Mouse (Mus musculus) activated CD4-positive, CD25-positive, alpha-beta regulatory T cell, adult 4 months (primary cell): ENCODE measurements around the gene Spag7. TPM values are rescaled to one million over a fixed set of nuclear protein-coding genes. Genes with fewer than 3 reads are reported as not detected.

Source experiments
- ATAC-seq: one replicate; pipeline ENCODE4 v1.8.0; 2017
- polyA plus RNA-seq, 2 experiments: library from polyadenylated mRNA; unstranded; fragments of 100-300 nt; shearing (Covaris generic); gene quantifications; one replicate each; pipeline ENCODE4 v1.2.1; 2017

The Spag7 gene
- polyA plus RNA-seq, 2 experiments from 2014 or later: 126 to 150 TPM

DNA sequence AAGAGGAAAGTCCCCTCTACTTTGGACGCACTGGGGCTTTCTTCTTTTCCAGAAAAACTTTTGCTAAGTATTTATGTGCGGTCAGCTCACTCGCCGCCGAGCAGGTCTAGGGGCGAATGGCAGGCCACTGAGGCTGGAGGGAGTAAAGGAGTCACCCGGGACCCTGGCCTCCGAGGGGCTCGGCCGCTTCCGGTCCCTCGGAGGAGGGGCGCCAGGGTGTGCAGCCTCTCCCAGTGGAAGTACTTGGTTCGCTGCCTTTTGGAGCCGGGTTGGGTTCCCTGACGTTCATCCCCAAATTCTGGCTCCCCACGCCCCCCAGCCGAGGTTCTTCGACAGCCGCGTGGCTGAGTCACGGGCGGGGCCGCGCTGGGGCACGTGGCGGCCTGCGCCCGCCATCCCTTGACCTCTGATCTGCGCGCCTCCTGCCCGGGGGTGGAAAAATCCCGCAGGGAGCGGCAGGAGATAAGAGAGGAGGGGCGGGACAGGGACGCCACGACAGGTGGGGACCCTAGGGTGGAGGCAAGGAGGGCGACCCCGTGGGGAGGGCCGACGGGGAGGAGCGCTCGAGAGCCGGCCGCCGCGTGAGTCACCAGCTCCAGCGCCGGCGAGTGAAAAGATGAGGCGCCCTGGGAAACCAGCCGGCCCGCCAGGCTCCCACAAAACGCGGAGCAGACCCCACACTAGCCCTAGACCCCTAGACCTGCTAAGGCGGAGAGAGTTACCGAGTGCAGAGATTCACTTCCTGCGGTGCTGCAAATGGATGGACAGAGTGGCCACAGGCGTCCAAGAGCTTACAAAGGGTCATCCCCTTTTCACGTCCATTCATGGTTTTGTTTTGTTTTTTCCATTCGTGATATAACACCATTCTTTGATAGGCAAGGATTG, 13.4 kb downstream of the Spag7 start:
- no peak for ATAC-seq

DNA sequence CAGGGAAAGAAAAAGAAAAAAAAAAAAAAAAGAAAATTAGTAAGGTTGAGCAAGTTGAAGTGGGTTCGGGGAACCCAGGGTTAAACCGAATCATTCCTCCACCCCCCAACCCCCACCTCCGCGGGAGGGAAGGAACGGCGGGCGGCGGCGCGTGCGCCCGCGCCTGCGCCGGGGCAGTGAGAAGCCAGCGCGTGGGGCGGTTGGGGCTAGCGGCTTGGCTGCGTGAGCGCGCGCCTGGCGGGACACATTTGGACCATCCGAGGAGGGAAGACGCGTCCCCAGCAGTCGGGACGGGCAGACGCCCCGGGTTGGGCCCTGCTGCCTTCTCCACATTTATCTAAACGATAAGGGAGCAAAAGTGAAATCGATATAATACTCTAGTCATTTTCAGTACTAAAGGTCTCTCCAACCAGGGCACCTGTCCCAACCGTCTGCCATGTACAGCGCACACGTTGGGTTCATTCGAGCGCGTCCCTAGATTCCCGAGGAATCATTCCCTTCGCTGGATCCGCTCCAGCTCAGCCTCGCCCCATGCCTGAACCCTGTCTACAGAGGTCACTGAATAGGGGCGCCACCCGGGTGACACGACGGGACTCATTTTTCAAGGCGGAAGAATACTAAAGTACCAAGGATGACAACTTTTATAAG, 14.2 kb downstream of the Spag7 start:
- no peak for ATAC-seq

GRCm38 (mm10) chr11:70654198-70654922, 14.9 kb downstream of the Spag7 start, which contains the start of gene Pfn1:
TSS of gene Pfn1 (minus strand) at chr11:70654644.
- ATAC-seq: peak; percentile 13

GRCm38 (mm10) chr11:70653345-70654197, 15.6 kb downstream of the Spag7 start:
- peak; percentile 24 for ATAC-seq

GRCm38 (mm10) chr11:70652884-70653344, 16.3 kb downstream of the Spag7 start:
- no peak for ATAC-seq

DNA sequence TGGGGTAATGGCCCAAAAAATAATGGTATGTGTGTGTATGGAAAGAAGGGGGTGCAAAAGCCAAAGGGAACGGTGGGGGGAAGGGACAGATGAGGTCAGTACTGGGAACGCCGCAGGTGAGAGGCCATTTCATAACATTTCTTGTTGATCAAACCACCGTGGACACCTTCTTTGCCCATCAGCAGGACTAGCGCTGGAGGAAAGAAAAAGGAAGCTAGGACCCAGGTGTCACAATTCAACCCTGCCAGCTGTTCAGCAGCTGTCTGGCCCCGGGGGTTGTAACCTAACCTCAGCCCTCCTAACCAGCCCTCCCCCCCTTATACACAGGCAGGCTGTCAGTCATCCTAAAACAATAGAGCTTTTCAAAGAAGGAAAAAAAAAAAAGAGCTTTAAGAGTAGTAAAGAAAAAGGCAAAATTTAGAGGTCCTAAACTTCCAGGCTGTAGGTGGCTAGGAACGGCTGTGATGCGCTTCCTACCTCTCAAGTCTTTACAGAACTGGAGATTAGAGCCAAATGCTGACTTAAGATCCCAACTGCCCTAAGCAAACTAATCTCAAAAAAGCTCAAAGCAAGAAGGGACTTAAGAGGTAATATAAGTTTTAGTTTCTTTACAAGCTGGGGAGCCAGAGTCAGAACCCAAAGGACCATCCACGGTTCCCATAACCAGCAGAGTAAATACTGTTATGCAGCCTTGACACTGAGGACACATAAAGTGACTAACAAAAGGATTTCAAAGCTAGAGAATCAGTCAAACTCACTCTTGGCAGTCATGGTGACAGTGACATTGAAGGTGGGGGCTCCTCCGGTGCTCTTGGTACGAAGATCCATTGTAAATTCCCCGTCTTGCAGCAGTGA, 17.0 kb downstream of the Spag7 start:
- no peak for ATAC-seq

DNA sequence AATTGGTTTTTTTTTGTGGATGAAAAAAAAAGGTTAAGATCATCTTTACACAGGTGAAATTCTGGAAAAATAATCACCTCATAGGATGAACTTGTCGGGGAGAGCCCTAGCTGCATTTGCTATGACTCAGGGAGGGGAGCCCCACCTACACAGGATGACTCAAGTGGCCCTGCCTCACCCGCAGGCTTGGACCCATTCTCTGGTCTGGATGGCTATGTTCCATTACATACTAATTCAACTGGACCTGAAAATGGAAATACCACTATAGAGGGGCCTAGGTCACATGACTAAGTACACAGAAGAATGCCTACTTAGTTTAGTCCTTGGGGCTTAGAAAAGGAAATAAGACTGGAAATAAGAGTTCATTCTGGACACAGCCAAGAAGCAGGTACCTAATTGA, 17.8 kb downstream of the Spag7 start:
- ATAC-seq: no peak

GRCm38 (mm10) chr11:70650322-70651175, 18.7 kb downstream of the Spag7 start:
- ATAC-seq: peak; percentile 41

DNA sequence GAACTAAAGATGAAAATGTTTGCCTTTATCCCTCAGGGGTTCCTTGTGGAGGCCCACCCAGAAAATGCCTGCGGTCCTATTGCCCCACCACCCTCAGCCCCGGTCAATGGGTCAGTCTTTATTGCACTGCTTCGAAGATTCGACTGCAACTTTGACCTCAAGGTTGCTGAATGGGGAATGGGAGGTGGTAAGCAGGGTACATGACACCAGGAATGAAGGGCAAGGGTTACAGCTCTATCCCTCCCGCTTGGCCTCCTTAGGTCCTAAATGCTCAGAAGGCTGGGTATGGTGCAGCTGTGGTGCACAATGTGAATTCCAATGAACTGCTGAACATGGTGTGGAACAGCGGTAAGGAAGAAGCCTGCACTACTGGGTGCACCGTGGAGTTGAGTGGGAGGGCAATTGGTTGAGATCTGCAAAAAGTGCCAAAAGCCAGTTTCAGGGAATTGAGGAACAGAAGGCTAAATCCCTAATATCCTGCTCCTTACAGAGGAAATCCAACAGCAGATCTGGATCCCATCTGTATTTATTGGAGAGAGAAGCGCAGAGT, 20.0 kb downstream of the Spag7 start:
- no peak for ATAC-seq

DNA sequence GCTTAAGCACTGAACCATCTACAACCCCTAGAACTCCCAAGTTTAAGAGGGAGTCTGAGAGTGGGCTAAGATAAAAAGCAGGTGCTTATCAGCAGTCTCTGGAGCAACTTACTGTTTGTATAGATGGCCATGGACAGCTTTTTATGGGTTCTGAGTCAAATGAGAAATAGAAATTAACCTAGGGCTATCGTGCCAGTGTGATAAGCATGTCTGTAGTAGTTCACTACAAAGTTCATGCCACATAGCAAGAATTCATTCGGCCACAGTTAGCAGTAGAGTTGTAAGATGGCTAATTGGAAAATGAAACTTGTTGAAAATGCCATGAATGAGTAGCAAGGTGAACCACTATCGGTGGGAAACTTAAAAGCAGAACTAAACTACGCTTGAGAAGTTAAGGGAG, 20.7 kb downstream of the Spag7 start:
- ATAC-seq: no peak

GRCm38 (mm10) chr11:70647716-70648420, 21.3 kb downstream of the Spag7 start:
- ATAC-seq: no peak

GRCm38 (mm10) chr11:70646691-70647650, 22.2 kb downstream of the Spag7 start, which contains the start of the genes Rnf167 and Slc25a11:
TSS of gene Rnf167 (plus strand) at chr11:70647235.
TSS of gene Slc25a11 (minus strand) at chr11:70647479.
- peak; percentile 67 for ATAC-seq

DNA sequence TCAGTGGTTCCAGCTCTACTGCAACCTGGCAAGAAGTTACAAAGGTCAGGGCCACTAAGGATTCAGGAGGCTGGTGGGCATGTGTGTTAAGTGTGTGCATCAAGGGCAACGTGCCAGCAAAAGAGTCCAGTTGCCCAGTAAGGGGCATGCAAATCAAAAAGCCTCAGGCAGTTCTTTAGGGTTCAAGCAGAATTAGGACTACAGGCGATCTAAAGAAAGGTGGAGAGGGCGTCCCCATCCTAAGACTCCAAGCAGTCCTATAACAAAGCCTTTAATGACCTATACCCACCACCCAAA, 23.0 kb downstream of the Spag7 start:
- no peak for ATAC-seq

DNA sequence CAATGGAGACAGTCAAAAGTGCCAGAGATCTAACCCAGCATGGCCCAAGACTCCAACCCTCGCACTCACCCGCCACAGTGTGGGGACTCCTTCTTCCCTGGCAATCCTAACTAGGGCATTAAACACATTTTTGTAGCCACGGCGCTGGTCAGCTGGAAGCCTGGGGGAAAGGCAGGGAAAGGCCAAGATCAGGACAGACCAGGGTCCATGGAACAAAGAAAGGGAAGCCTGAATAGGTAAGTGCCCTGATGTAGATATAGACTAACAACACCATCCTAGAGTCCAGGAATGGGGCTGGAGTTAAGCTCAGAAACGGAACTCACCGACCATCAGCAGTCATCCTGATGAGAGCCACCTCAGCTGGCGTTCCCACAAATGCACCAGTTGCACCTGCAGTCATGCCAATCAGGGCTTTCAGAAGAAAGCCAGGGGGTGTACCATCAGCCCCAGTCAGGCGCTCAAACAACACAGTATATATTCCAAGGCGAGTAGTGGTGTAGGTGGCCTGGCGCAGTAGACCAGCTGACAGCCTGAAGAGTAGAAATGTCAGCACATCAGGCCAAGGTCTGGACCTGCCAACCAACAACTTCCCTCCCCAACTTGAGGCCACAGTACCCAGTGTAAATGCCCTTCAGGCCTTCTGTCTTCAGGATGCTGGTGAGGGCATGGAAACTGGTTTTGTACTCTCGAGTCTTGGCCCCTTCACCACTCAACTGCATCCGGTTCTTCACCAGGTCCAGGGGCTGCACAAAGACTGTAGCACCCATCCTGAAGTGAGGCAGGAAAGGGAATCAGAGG, 23.6 kb downstream of the Spag7 start:
- no peak for ATAC-seq

DNA sequence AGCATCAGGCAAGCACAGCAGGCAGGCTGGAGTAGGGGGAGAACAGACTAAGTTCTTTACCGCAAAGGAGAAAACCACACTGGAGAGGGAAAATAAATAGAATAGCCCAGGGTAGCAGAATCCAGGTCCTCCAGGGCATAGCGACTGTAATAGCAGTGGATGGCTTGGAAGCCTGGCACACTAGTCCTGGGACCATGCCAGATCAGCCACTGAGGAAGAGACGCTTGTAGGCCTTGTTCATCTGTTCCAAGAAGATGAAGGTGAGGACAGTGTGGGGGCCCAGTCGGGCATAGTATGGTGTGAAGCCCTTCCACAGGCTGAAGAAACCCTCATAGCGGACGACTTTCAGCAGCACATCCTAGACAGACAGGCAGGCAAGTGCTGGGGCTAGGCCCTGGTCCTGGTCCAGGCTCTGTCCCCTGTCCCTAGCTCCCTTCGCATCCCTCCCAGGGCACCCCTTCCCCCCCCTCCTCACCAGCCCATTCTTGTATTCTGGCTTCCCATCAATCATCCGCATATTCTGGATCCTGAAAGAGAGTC, 24.6 kb downstream of the Spag7 start:
- ATAC-seq: no peak

DNA sequence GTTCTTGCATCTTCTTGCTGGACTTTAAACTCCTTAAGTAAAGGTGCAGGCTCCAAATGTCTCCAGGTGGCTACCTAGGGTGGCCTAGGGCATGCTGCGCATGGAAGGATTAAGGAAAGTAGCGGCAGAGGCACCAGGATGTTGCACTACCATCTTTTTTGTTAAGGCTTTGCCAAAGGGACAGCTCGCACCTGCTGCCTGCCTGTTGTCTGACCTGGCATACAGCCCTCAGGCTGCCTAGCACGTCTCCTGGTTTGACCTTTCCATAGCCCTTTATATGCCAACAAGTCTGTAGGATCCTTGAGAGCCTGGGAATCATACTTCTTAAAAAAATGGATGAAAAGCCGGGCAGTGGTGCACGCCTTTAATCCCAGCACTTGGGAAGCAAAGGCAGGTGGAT, 26.2 kb downstream of the Spag7 start:
- ATAC-seq: no peak

DNA sequence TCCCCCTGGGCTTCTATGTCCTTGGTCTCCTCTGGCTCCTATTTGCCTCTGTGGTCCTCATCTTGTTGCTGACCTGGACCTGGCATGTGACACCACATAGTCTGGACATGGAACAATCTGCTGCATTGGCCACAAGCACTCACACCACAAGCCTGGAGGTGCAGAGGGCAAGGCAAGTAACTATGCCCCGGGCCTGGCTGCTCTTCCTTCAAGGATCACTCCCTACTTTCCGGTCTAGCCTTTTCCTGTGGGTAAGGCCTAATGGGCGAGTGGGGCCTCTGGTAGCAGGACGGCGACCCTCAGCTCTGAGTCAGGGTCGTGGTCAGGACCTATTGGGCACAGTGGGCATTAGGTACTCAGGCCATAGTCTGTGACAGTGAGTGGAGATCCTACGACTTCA, 28.0 kb downstream of the Spag7 start:
- ATAC-seq: no peak
